In genomic region chr2:29965250-29965843, GRCm38 (mm10) we compare ENCODE assay signal across 8 mouse cellular contexts. TPM values are rescaled to one million over a fixed set of nuclear protein-coding genes. Genes with fewer than 3 reads are reported as not detected.
DNase-seq lines count a peak whose midpoint lies in the region; ATAC-seq lines count a peak whose summit lies in the region.

Sptan1 (plus strand) TSS chr2:29965560.

- peak; percentile 98 for DNase-seq in Muller cell, postnatal 12 days (ENCODE audit: inconsistent ontology term)
- DNase-seq in cerebellum, adult 9-11 months: peak; percentile 96
- peak; percentile 90 to 96 for DNase-seq in frontal cortex, postnatal 10 days (ENCODE audit: low spot score in 2 of 2)
- DNase-seq in layer of hippocampus, postnatal 14 days (ENCODE audit: low spot score in 2 of 2): peak; percentile 94 to 97
- DNase-seq in lung, postnatal 14 days: peak; percentile 98
- DNase-seq in retina, adult 2 months (ENCODE audit: low read depth, low spot score): peak; percentile 90
- DNase-seq in thymus, postnatal 36 days: peak; percentile 97 to 98

- peaks cover 48% of the 10 kb centered on the region for H3K4me1 ChIP-seq in hindbrain, embryonic 12.5 days

- peaks cover 15% of the 10 kb centered on the region; the same call in 1 of the 2 replicates for H3K36me3 ChIP-seq in hindbrain, embryonic 12.5 days

- no peaks in the 10 kb centered on the region for H3K27me3 ChIP-seq in hindbrain, embryonic 12.5 days

- H3K27ac ChIP-seq in hindbrain, embryonic 12.5 days: peak within 1 kb of the TSS; percentile 92

- peak within 1 kb of the TSS; percentile 63 for H3K4me2 ChIP-seq in hindbrain, embryonic 12.5 days (replicated peaks)

- H3K4me3 ChIP-seq in hindbrain, embryonic 12.5 days: peak within 1 kb of the TSS; percentile 89

- peak; percentile 99 for ATAC-seq in hindbrain, embryonic 12.5 days (ENCODE audit: low FRiP score)

- H3K9me3 ChIP-seq in hindbrain, embryonic 12.5 days (replicated peaks): no peaks in the 10 kb centered on the region

- H3K9ac ChIP-seq in hindbrain, embryonic 12.5 days: peak within 1 kb of the TSS; percentile 97

- WGBS in hindbrain, embryonic 12.5 days: under 1% methylated on average over 74 of the region's 82 CpGs

RNA-seq across cellular contexts. Expression of gene Sptan1, which starts in this region (rescaled TPM):
- 179 and 188 TPM in 2 replicates for polyA plus RNA-seq in hindbrain, embryonic 12.5 days (2016; fragmentation: Nextera tagmentation; extraction: Ambion mirVana)
- total RNA-seq in layer of hippocampus, postnatal 14 days (2021): 1,000 to 10,000 TPM in 1 of 2 experiments, 100 to 1,000 TPM in 1; 959 to 1,004 TPM

Comparison
In these comparisons a context has a peak if more than half of its experiments do, and no peak if none do; other contexts are left out.
1. Peak in every context shown above with its lines: DNase-seq, ATAC-seq, H3K4me3 ChIP-seq and H3K27ac ChIP-seq.